Mouse (Mus musculus): ENCODE results near the gene Krt6b.

DNA sequence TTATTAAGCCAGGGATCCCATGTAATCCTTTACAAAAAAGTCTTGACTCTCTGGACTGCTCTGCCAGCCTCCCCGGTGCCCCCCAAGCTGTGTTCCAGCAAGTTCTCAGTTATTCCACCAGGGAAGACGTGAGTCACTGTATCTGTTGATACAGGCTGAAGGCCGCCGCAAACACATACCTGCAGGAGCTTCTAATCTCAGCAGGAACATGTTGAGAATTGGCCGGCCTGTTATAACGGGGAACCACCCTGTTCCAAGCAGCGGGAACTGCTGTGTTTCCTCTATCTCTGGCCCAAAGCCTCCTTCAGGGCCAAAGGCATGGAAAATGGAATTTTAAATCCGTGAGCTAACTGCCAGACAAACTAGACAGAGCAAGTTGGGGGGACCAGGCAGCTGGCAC, 33.6 kb upstream of the Krt6b start:
- TF ChIP-seq TAL1 (conservative IDR thresholded peaks at IDR 0.05; ENCODE audit: low read depth, low read length) = no peak
- TF ChIP-seq CTCF (IDR thresholded peaks at IDR 0.05; ENCODE audit: low read depth, low read length) = no peak
- no peak for TF ChIP-seq GATA1 (IDR thresholded peaks at IDR 0.05; ENCODE audit: borderline replicate concordance, low read length)
- TF ChIP-seq POLR2AphosphoS5 (IDR thresholded peaks at IDR 0.05; ENCODE audit: insufficient replicate concordance, low read depth, low read length) = no peak
